Mouse (Mus musculus) embryonic facial prominence, embryonic 15.5 days (tissue): ENCODE results near the gene Aldh16a1. TPM values are rescaled to one million over a fixed set of nuclear protein-coding genes. Genes with fewer than 3 reads are reported as not detected.
"Not testable (repeated sequence)": the region's sequence is repeated elsewhere in the genome, so short reads cannot be mapped to it uniquely, and the experiment has no call there.

Experiments used
- ATAC-seq: fragments of 200-750 bp; cut with Nextera tagmentation; 2 replicates; pipeline ENCODE4 v1.8.0; 2017; ENCODE audit warnings: low read depth, moderate TSS enrichment; ENCODE audit not compliant: insufficient number of reproducible peaks, low FRiP score, low TSS enrichment
- H3K27ac ChIP-seq: fragments of 300-500 bp; sonication (generic); replicated peaks from 2 replicates; pipeline ENCODE4 v1.5.1; 2015; ENCODE audit warnings: mild to moderate bottlenecking, inconsistent platforms
- H3K27me3 ChIP-seq: fragments of 300-500 bp; sonication (generic); 2 replicates; pipeline ENCODE4 v1.6.1; 2015; ENCODE audit warnings: inconsistent platforms
- H3K36me3 ChIP-seq: fragments of 300-500 bp; sonication (generic); 2 replicates; pipeline ENCODE4 v1.6.1; 2015; ENCODE audit warnings: mild to moderate bottlenecking, inconsistent platforms
- H3K4me1 ChIP-seq: fragments of 300-500 bp; sonication (generic); 2 replicates; pipeline ENCODE4 v1.6.1; 2015; ENCODE audit warnings: inconsistent platforms
- H3K4me2 ChIP-seq: fragments of 300-500 bp; sonication (generic); replicated peaks from 2 replicates; pipeline ENCODE4 v1.6.1; 2015; ENCODE audit warnings: mild to moderate bottlenecking, inconsistent platforms
- H3K4me3 ChIP-seq: fragments of 300-500 bp; sonication (generic); replicated peaks from 2 replicates; pipeline ENCODE4 v1.5.1; 2015; ENCODE audit warnings: mild to moderate bottlenecking, inconsistent platforms
- H3K9ac ChIP-seq: fragments of 300-500 bp; sonication (generic); 2 replicates; pipeline ENCODE4 v1.6.1; 2015; ENCODE audit warnings: inconsistent platforms
- H3K9me3 ChIP-seq: fragments of 300-500 bp; sonication (generic); replicated peaks from 2 replicates; pipeline ENCODE4 v1.6.1; 2016; ENCODE audit warnings: inconsistent platforms
- WGBS: fragments of 180-500 bp; shearing (Covaris S2); methylation state at CpG from one replicate; pipeline ENCODE4 v1.1.7; 2015; 5-methylcytosine and 5-hydroxymethylcytosine counted together
- polyA plus RNA-seq: library from polyadenylated mRNA; unstranded; fragments of >200 nt; fragmentation: Nextera tagmentation; extraction: Ambion mirVana; gene quantifications from 2 replicates; pipeline ENCODE4 v1.2.1, GENCODE M21; 2015

Aldh16a1 gene
- polyA plus RNA-seq, 1 experiment from 2014 or later = 47.1 TPM

DNA sequence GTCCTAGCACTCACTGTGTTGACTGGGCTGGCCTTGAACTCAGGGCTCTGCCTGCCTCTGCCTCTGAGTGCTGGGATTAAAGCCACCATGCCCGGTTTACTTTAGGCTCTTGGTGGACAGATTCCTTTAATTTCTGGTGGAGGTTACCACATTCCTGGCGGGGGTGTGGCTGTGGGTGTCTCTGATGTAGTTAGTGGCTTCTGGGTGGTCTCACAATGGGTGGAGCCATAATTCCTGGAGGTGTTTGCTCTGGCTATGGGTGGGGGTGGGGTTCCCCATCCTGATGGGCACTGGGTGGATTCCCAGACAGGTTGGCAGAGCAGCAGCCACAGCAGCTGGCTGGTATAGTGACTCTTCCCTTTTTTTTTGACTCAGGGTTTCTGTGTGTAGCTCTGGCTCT, 42.4 kb downstream of the Aldh16a1 start:
- no peak overlapping the region for H3K27ac ChIP-seq

GRCm38 (mm10) chr7:45110089-45110488, 44.3 kb downstream of the Aldh16a1 start:
- H3K4me3 ChIP-seq, H3K27ac ChIP-seq, H3K9me3 ChIP-seq, ATAC-seq, H3K4me1 ChIP-seq, H3K36me3 ChIP-seq, H3K27me3 ChIP-seq, H3K4me2 ChIP-seq, H3K9ac ChIP-seq: not testable (repeated sequence)
- WGBS = 80% methylated on average over 4 of the region's 4 CpGs

More for the DNA sequence above, 42.4 kb downstream of the Aldh16a1 start:
- Histone ChIP-seq H3K4me1 (no peaks in the 10 kb centered on the region), H3K27me3 (no peaks in the 10 kb centered on the region), H3K36me3 (no peaks in the 10 kb centered on the region), H3K9ac (no peak overlapping the region), H3K4me3 (no peak overlapping the region), H3K4me2 (no peak overlapping the region), H3K9me3 (no peaks in the 10 kb centered on the region)
- WGBS = 52% methylated on average over 2 of the region's 2 CpGs
- ATAC-seq = no peak

DNA sequence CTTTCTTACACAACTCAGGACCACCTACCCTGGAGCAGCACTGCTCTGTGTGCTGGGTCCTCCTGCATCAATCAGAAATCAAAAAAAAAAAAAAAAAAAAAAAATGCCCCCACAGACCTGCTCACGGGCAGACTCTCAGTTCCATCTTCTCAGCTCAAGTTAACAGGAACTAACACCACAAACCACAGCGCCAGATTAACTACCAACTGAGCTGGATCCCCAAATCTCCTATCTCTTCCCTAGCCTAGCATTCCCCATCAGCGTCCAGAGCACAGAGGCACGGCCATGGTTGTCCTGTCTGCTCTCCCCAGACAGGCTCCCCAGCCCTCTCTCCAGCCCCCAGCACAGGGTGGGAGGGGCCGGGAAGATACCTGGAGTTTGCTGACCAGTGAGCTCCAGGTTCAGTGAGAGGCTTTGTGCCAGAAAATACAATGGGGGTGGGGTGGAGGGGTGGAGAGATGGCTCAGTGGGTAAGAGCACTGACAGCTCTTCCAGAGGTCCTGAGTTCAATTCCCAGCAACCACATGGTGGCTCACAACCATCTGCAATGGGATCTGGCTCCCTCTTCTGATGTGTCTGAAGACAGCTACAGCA, 47.2 kb downstream of the Aldh16a1 start:
- H3K4me1 ChIP-seq = peaks cover 19% of the 10 kb centered on the region
- ATAC-seq = no peak
- 53% methylated on average over 5 of the region's 5 CpGs for WGBS
- H3K27me3 ChIP-seq = no peaks in the 10 kb centered on the region
- H3K9ac ChIP-seq = no peak overlapping the region
- H3K4me3 ChIP-seq = no peak overlapping the region
- H3K9me3 ChIP-seq = no peaks in the 10 kb centered on the region
- H3K4me2 ChIP-seq = no peak overlapping the region
- no peak overlapping the region for H3K27ac ChIP-seq
- no peaks in the 10 kb centered on the region for H3K36me3 ChIP-seq

GRCm38 (mm10) chr7:45106441-45106840, 47.9 kb downstream of the Aldh16a1 start:
- Histone ChIP-seq H3K9me3 (no peaks in the 10 kb centered on the region), H3K27ac (no peak overlapping the region), H3K27me3 (no peaks in the 10 kb centered on the region), H3K4me1 (peaks cover 26% of the 10 kb centered on the region), H3K4me2 (no peak overlapping the region), H3K9ac (no peak overlapping the region), H3K36me3 (peaks cover 4% of the 10 kb centered on the region; the same call in 1 of the 2 replicates), H3K4me3 (no peak overlapping the region)
- 43% methylated on average over 6 of the region's 6 CpGs for WGBS
- ATAC-seq = no peak

DNA sequence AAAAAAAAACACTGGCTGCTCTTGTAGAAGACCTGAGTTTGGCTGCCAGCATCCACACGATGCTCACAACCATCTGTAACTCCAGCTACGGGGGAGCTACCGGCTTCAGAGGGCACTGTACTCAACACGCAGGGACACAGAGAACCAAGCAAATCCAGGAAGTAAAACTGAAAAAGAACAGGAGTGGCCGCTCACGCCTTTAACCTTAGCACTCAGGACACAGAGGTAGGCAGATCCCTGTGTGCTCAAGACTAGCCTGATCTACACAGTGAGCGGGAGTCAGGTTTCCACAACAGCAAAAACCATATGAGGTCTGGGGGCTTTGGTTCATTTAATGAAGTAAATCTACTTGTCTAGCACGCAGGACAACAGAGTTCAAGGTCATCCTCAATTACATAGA, 48.9 kb downstream of the Aldh16a1 start:
- no peak overlapping the region for H3K27ac ChIP-seq
- no peaks in the 10 kb centered on the region for H3K27me3 ChIP-seq
- peaks cover 26% of the 10 kb centered on the region for H3K4me1 ChIP-seq
- no peak overlapping the region for H3K9ac ChIP-seq
- no peaks in the 10 kb centered on the region for H3K9me3 ChIP-seq
- no peak overlapping the region for H3K4me3 ChIP-seq
- no peak overlapping the region for H3K4me2 ChIP-seq
- no peak for ATAC-seq
- WGBS = 67% methylated on average over 8 of the region's 8 CpGs
- H3K36me3 ChIP-seq = peaks cover 6% of the 10 kb centered on the region; the same call in 1 of the 2 replicates

GRCm38 (mm10) chr7:45104941-45105340, 49.4 kb downstream of the Aldh16a1 start:
- H3K27ac ChIP-seq = no peak overlapping the region
- H3K4me1 ChIP-seq = peaks cover 26% of the 10 kb centered on the region
- H3K4me2 ChIP-seq = no peak overlapping the region
- H3K9me3 ChIP-seq = no peaks in the 10 kb centered on the region
- H3K36me3 ChIP-seq = peaks cover 6% of the 10 kb centered on the region; the same call in 1 of the 2 replicates
- no peak for ATAC-seq
- no peak overlapping the region for H3K4me3 ChIP-seq
- no peak overlapping the region for H3K9ac ChIP-seq
- 77% methylated on average over 5 of the region's 5 CpGs for WGBS
- H3K27me3 ChIP-seq = no peaks in the 10 kb centered on the region

DNA sequence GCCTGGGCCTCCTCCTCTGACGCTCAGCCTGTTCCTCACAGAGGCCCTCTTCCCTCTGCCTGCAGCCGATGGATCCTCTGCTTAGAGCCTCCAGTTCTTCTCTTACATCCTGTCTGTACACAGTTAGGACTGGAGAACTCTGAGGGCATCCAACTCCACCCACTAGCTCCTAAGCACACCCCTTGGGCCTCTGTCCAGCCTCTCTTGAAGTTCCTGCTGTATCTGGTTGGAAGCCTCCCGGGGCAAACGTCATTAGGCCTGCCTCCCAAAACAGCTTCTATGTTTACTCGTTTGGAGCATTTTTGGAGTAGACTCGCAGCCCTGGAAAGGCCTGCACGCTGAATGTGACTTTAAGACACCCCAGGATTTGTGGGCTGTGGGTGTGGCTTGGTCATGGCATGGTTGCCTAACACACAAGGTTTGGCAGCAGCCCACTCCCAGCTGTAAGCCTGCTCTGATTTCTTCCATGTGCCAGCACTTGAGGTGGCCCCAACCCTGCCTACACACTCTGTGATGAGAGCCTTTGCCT, 50.7 kb downstream of the Aldh16a1 start, which contains the start of gene Fcgrt:
Gene Fcgrt, minus strand, starts transcription at position 200 of the 529 bp plus-strand sequence.
- H3K4me1 ChIP-seq = peaks cover 26% of the 10 kb centered on the region
- H3K36me3 ChIP-seq = peaks cover 6% of the 10 kb centered on the region; the same call in 1 of the 2 replicates
- H3K27ac ChIP-seq = peak within 1 kb of the TSS; percentile 96
- no peaks in the 10 kb centered on the region for H3K27me3 ChIP-seq
- 23% methylated on average over 7 of the region's 7 CpGs for WGBS
- peak within 1 kb of the TSS; percentile 45 for H3K4me3 ChIP-seq
- peak within 1 kb of the TSS; percentile 60 for H3K9ac ChIP-seq
- ATAC-seq = peak; percentile 98
- H3K9me3 ChIP-seq = no peaks in the 10 kb centered on the region
- peak within 1 kb of the TSS; percentile 64 for H3K4me2 ChIP-seq

GRCm38 (mm10) chr7:45102940-45103585, 51.3 kb downstream of the Aldh16a1 start:
- Histone ChIP-seq H3K4me2 (peak overlapping the region; percentile 64), H3K27me3 (no peaks in the 10 kb centered on the region), H3K4me1 (peaks cover 26% of the 10 kb centered on the region), H3K27ac (peak overlapping the region; percentile 96), H3K36me3 (peaks cover 6% of the 10 kb centered on the region; the same call in 1 of the 2 replicates), H3K9ac (peak overlapping the region; percentile 60), H3K4me3 (peak overlapping the region; percentile 45), H3K9me3 (no peaks in the 10 kb centered on the region)
- ATAC-seq = no peak
- WGBS = 41% methylated on average over 9 of the region's 9 CpGs

- peak overlapping the region; percentile 96; the same call in 1 of the 2 replicates for H3K27ac ChIP-seq
- peaks cover 26% of the 10 kb centered on the region for H3K4me1 ChIP-seq
- no peaks in the 10 kb centered on the region for H3K27me3 ChIP-seq
- no peaks in the 10 kb centered on the region for H3K9me3 ChIP-seq
- peaks cover 9% of the 10 kb centered on the region; the same call in 1 of the 2 replicates for H3K36me3 ChIP-seq
- peak overlapping the region; percentile 45 for H3K4me3 ChIP-seq
- H3K9ac ChIP-seq = no peak overlapping the region
- 81% methylated on average over 11 of the region's 11 CpGs for WGBS
- peak overlapping the region; percentile 64 for H3K4me2 ChIP-seq
- ATAC-seq = no peak
These were observed 51.9 kb downstream of the Aldh16a1 start for GRCm38 (mm10) chr7:45102441-45102840.

DNA sequence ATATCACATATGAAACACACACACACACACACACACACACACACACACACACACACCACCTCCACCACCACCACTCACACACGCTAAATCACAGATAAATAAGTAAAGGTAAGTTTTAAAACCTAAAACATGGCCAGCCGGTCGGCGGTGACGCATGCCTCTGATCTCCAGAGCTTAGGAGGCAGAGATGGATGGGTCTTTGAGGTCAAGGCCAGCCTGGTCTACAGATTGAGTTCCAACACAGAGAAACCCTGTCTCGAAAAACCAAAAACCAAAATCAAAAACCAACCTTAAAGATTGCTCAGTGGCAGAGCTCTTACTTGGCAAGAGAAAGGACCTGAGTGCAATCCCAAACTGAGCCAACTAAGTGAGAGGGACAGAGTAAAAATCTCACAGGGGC, 54.3 kb downstream of the Aldh16a1 start:
- H3K4me3 ChIP-seq = no peak overlapping the region
- no peak overlapping the region for H3K27ac ChIP-seq
- no peaks in the 10 kb centered on the region for H3K9me3 ChIP-seq
- peaks cover 26% of the 10 kb centered on the region for H3K4me1 ChIP-seq
- WGBS = 95% methylated on average over 6 of the region's 6 CpGs
- H3K36me3 ChIP-seq = peaks cover 18% of the 10 kb centered on the region; the same call in 1 of the 2 replicates
- no peaks in the 10 kb centered on the region for H3K27me3 ChIP-seq
- H3K4me2 ChIP-seq = no peak overlapping the region
- H3K9ac ChIP-seq = no peak overlapping the region
- ATAC-seq = no peak

DNA sequence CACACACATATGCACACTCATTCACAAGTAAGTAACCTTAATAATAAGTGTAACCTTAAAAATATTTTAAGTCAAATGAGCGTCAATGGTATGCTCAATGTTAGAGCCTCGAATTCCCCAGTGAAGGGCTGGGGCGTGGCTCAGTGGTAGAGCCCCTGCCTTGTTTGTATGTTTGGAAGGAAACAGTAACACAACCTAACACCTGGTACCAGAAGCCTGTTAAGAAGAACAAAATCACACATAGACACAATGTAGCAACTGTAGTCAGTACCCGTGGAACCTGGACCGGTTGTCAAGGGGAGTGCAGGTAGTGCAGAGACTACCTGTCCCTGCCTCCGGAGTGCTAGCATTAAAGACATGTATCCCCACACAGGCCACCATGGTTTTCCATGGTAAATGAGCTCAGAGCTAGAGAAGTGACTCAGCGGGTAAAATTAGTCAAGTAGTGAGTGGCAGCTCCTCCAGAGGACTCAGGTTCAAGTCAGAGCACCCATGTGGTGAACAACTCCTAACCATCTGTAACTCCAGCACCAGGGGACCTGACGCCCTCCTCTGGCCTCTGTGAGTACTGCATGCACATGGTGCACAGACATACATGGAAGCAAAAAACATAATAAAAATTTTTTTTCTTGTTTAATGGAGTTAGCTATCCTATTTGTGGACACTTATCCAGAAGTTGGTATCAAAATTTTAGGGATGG, 55.7 kb downstream of the Aldh16a1 start:
- no peak overlapping the region for H3K4me2 ChIP-seq
- H3K9ac ChIP-seq = no peak overlapping the region
- H3K4me1 ChIP-seq = peaks cover 23% of the 10 kb centered on the region
- H3K9me3 ChIP-seq = no peaks in the 10 kb centered on the region
- H3K27ac ChIP-seq = no peak overlapping the region
- no peaks in the 10 kb centered on the region for H3K27me3 ChIP-seq
- H3K4me3 ChIP-seq = no peak overlapping the region
- WGBS = 88% methylated on average over 8 of the region's 8 CpGs
- H3K36me3 ChIP-seq = peaks cover 18% of the 10 kb centered on the region; the same call in 1 of the 2 replicates
- no peak for ATAC-seq
